Mouse (Mus musculus) lung, adult 2 months (tissue): ENCODE data around the gene Hipk2.

ENCODE experiments used
- CTCF ChIP-seq: fragments of 200-500 bp; IDR thresholded peaks from 2 replicates; pipeline ENCODE4 v1.5.1; 2011; ENCODE audit warnings: mild to moderate bottlenecking, low read length, control low read depth; ENCODE audit not compliant: insufficient read depth
- POLR2A ChIP-seq: fragments of 200-500 bp; IDR thresholded peaks from 2 replicates; pipeline ENCODE4 v1.6.1; 2011; ENCODE audit warnings: low read depth, mild to moderate bottlenecking, control low read depth, low read length, borderline replicate concordance; ENCODE audit errors: extremely low read depth

DNA sequence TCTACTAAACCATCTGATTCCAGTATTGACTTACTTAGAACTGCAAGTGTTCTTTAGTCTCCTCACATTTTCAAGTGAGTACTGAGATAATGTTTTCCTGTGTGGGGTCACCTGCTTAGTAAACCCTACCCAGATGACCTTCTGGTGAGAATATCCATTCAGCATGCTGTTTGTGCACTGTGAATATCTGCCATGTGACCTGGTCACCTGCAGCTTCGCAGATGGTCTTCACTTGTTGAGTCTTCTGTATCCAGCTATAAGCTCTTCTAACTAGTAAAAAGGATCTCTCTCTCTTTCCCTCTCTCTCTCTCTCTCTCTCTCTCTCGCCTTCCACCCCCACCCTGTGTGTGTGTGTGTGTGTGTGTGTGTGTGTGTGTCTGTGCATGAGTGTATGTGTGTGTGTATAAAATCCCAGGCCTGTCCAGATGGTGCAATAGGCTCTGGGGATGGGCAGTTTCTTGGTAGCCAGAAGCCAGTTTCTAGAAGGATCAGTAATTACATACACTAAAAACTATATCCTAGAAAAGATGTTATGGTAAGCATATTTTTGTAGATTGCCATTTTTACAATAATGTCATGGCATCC lies 99.9 kb downstream of the Hipk2 start:
- TF ChIP-seq CTCF (no peak), POLR2A (no peak)
